Mouse (Mus musculus): ENCODE measurements around the gene Fto.

Fto gene

GRCm38 (mm10) chr8:91448667-91449329 is 135.5 kb downstream of the Fto start:
- no peak for DNase-seq (ENCODE audit: low spot score)

GRCm38 (mm10) chr8:91454926-91455325 is 141.6 kb downstream of the Fto start:
- DNase-seq (ENCODE audit: low spot score): no peak

- DNase-seq (ENCODE audit: low spot score): no peak
Measured at GRCm38 (mm10) chr8:91455591-91455990, 142.3 kb downstream of the Fto start.

- DNase-seq (ENCODE audit: low spot score): no peak
Measured at GRCm38 (mm10) chr8:91458016-91458415, 144.7 kb downstream of the Fto start.

GRCm38 (mm10) chr8:91460965-91461364 is 147.6 kb downstream of the Fto start:
- DNase-seq (ENCODE audit: low spot score): no peak

- no peak for DNase-seq (ENCODE audit: low spot score)
Measured at GRCm38 (mm10) chr8:91463757-91464156, 150.4 kb downstream of the Fto start.

- no peak for DNase-seq (ENCODE audit: low spot score)
Measured at GRCm38 (mm10) chr8:91467463-91467862, 154.1 kb downstream of the Fto start.

- no peak for DNase-seq (ENCODE audit: low spot score)
Measured at GRCm38 (mm10) chr8:91467881-91468534, 154.7 kb downstream of the Fto start.

- DNase-seq (ENCODE audit: low spot score): no peak
Measured at GRCm38 (mm10) chr8:91469441-91469840, 156.1 kb downstream of the Fto start.

GRCm38 (mm10) chr8:91474731-91475279 is 161.5 kb downstream of the Fto start:
- DNase-seq (ENCODE audit: low spot score): no peak

- no peak for DNase-seq (ENCODE audit: low spot score)
Measured at GRCm38 (mm10) chr8:91476988-91477387, 163.7 kb downstream of the Fto start.

- no peak for DNase-seq (ENCODE audit: low spot score)
Measured at GRCm38 (mm10) chr8:91477471-91477870, 164.1 kb downstream of the Fto start.

- DNase-seq (ENCODE audit: low spot score): no peak
Measured at GRCm38 (mm10) chr8:91482511-91482910, 169.2 kb downstream of the Fto start.

GRCm38 (mm10) chr8:91486394-91486793 is 173.1 kb downstream of the Fto start:
- no peak for DNase-seq (ENCODE audit: low spot score)

GRCm38 (mm10) chr8:91487456-91487855 is 174.1 kb downstream of the Fto start:
- DNase-seq (ENCODE audit: low spot score): no peak

GRCm38 (mm10) chr8:91488086-91488783 is 174.9 kb downstream of the Fto start:
- DNase-seq (ENCODE audit: low spot score): peak; percentile 69

GRCm38 (mm10) chr8:91488784-91489450 is 175.6 kb downstream of the Fto start:
- no peak for DNase-seq (ENCODE audit: low spot score)

- no peak for DNase-seq (ENCODE audit: low spot score)
Measured at GRCm38 (mm10) chr8:91490065-91490464, 176.7 kb downstream of the Fto start.

GRCm38 (mm10) chr8:91493373-91493772 is 180.0 kb downstream of the Fto start:
- peak; percentile 34 for DNase-seq (ENCODE audit: low spot score)

GRCm38 (mm10) chr8:91494501-91495259 is 181.4 kb downstream of the Fto start:
- peak; percentile 21 for DNase-seq (ENCODE audit: low spot score)

- peak; percentile 23 for DNase-seq (ENCODE audit: low spot score)
Measured at GRCm38 (mm10) chr8:91495260-91495601, 181.9 kb downstream of the Fto start.

GRCm38 (mm10) chr8:91496000-91496399 is 182.7 kb downstream of the Fto start:
- no peak for DNase-seq (ENCODE audit: low spot score)

All from testis, postnatal 10 days (tissue).